Mouse (Mus musculus): ENCODE data around the gene Spry1.

Spry1 gene

GRCm38 (mm10) chr3:37672266-37673040, 32.7 kb downstream of the Spry1 start:
- no peak for DNase-seq (ENCODE audit: low spot score in 2 of 2)

GRCm38 (mm10) chr3:37673513-37674261, 33.9 kb downstream of the Spry1 start:
- DNase-seq (ENCODE audit: low spot score in 2 of 2) = no peak

GRCm38 (mm10) chr3:37675056-37675525, 35.3 kb downstream of the Spry1 start:
- no peak for DNase-seq (ENCODE audit: low spot score in 2 of 2)

GRCm38 (mm10) chr3:37676291-37676690, 36.5 kb downstream of the Spry1 start:
- no peak for DNase-seq (ENCODE audit: low spot score in 2 of 2)

GRCm38 (mm10) chr3:37686219-37686618, 46.5 kb downstream of the Spry1 start:
- DNase-seq (ENCODE audit: low spot score in 2 of 2) = no peak

- no peak for DNase-seq (ENCODE audit: low spot score in 2 of 2)
Measured at GRCm38 (mm10) chr3:37686751-37687150, 47.0 kb downstream of the Spry1 start.

GRCm38 (mm10) chr3:37687158-37687980, 47.6 kb downstream of the Spry1 start:
- DNase-seq (ENCODE audit: low spot score in 2 of 2) = peak; percentile 62 to 76

GRCm38 (mm10) chr3:37692945-37693344, 53.2 kb downstream of the Spry1 start:
- DNase-seq (ENCODE audit: low spot score in 2 of 2) = no peak

- DNase-seq (ENCODE audit: low spot score in 2 of 2) = no peak
Measured at GRCm38 (mm10) chr3:37693552-37693951, 53.8 kb downstream of the Spry1 start.
